Mouse (Mus musculus) thymus, postnatal 4 days (tissue): ENCODE data around the gene Tulp2.

Experiments
- DNase-seq: peaks from one replicate; pipeline ENCODE4 v3.0.0; 2021

The Tulp2 gene

DNA sequence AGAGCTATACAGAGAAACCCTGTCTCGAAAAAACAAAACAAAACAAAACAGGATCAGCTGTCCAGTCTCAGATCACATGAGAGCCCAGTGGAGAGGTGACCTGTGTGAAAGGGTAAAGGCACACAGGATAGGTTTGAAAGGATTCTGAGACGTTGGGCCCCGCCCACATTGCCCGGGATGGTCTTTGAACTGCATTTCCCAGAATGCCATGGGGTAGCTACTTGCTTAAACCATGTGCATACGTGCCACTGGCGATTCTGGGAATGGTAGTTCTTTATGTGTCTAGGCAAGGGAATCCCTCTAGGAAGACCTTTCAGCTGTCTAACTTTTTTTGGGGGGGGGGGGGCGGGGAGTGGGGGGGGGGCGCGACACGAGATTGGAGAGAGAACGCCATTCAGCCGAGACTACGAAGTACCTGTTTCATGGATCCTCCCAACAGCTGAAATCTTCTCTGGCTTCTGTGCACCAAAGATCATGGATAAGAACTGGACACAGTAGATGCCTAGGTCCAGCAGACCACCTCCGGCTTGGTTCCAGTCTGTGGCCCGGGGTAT lies at the start of gene Tulp2:
TSS of gene Tulp2 (plus strand) at position 504 of the 554 bp plus-strand sequence.
- DNase-seq: peak; percentile 82

DNA sequence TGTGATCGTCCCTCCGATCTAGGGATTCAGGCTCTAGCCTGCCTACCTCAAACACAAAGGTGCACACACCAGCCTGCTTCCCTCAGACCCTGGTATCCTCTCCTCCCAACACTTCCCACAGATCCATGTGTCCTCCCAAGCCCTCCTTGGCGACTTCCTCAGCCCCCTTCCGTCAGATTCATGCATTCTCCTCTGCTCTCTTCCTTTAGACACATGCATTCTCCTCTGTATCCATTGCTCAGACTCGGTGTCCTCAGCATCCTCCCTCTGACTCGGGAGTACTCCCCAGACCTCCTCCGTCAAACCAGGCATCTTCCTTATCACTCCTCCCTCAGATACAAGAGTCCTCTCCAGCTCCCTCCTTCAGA lies 47.9 kb upstream of the Tulp2 start:
- no peak for DNase-seq

DNA sequence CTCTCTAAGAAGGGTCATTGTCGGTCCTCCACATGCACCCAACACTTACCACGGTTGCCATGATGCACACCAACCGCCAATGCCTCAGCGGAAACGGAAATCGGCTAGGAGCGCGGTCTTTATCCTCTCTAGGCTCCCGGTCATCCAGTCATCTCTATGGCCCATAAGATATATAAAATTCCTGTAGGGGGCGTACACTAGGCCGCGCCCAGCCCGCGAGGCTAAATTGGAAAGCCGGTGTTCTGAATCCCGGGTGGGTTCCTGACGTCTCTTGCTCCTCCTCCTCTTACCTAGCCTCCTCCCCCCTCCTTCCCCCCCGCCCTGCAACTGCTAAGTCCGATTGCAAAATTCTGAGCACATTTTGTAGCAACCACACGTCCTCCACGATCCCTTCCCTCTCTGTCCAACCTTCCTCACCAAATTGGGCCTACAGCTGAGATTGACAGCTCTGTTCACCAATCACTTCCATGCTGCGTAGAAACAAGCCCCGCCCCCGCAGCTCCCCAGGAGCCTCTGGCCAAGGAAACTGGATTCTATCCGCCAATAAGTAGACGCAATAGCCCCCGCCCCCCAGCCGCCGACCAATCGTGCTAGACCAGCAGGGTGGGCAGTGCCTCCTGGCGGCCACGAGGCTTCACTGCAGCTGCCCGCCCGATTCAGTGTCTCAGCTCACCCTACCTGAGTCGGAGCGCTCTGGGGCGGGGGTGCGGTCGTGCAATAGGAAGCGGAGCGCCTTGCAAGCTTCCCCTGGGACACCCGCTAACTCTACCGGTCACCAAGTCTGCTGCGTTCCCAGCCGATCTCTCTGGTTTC lies 47.3 kb upstream of the Tulp2 start, which contains the start of gene Gys1:
TSS of gene Gys1 (plus strand) at position 642 of the 813 bp plus-strand sequence.
- DNase-seq: peak; percentile 100

DNA sequence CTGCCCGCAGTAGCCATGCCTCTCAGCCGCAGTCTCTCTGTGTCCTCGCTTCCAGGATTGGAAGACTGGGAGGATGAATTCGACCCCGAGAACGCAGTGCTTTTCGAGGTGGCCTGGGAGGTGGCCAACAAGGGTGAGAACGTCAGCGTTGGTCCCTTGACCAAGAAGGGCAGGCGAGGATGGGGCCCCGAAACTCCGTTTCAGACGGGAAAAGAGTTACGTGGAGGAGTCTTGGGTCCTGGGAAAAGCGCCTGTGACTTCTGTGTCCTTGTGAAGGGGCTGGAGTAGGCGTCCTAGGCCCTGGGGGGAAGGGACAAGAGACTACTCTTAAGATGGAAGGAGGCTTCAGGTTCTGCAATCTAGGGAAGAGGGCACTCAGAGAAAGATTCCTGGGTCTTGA lies 46.6 kb upstream of the Tulp2 start:
- DNase-seq: no peak

DNA sequence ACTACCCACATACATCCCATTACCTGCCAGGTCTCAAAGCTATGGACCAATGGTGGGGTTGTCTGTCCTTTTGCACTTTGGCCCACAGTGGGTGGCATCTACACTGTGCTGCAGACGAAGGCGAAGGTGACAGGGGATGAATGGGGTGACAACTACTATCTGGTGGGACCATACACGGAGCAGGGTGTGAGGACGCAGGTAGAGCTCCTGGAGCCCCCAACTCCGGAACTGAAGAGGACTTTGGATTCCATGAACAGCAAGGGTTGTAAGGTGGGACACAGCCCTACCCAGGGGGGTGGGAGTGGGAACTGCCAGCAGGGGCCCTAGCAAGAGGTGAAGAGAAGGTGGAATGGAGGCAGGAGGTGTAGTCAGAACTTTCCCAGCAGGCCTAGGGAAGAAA lies 45.2 kb upstream of the Tulp2 start:
- DNase-seq: no peak

DNA sequence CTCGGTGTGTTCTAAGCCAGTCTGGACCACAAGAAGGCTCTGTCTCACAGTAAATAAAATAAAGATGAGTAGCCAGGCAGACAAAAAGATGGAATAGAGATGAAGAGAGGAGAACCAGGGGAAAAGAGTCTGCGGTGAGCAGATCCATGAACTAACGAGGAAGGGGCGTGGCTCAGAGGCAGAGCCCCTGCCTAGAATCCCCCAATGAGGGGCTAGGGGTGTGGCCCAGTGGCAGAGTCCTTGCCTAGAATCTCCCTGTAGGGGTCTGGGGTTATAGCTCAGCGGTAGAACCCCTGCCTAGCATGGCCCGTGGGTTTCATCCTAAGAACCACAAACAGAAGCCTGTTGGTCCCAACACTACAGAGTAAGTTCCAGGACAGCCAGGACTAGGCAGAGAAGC lies 44.6 kb upstream of the Tulp2 start:
- no peak for DNase-seq

DNA sequence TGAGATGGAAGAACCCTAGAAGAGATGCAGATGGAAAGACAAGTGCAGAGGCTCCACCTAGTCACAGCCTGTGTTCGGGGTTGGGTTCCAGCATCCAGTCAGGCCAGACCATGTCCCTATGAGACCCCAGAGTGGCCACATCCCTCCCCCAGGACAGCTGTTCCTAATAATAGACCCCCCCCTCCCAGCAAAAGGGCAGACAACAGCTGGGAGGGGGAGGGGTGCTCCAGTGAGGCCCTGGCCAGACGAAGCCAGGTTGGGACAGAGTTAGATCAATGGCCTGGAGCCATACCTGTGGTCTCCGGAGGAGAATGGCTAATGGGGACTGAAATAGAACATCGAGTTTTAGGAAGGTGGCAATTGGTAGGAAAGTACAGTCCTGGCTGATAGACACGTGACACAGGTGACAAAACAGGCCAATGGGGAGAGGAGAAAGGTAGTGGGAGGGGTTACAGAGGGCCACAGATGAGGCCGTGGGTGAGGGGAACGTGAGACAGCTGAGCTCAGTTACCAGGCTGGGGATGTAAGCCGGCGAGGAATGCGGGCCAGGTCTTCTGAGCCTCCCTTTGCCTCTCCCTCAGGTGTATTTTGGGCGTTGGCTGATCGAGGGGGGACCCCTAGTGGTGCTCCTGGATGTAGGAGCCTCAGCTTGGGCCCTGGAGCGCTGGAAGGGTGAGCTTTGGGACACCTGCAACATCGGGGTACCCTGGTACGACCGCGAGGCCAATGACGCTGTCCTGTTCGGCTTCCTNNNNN lies 44.0 kb upstream of the Tulp2 start, which contains the start of gene Ruvbl2:
TSS of gene Ruvbl2 (minus strand) at position 576 of the 756 bp plus-strand sequence.
- peak; percentile 55 for DNase-seq

DNA sequence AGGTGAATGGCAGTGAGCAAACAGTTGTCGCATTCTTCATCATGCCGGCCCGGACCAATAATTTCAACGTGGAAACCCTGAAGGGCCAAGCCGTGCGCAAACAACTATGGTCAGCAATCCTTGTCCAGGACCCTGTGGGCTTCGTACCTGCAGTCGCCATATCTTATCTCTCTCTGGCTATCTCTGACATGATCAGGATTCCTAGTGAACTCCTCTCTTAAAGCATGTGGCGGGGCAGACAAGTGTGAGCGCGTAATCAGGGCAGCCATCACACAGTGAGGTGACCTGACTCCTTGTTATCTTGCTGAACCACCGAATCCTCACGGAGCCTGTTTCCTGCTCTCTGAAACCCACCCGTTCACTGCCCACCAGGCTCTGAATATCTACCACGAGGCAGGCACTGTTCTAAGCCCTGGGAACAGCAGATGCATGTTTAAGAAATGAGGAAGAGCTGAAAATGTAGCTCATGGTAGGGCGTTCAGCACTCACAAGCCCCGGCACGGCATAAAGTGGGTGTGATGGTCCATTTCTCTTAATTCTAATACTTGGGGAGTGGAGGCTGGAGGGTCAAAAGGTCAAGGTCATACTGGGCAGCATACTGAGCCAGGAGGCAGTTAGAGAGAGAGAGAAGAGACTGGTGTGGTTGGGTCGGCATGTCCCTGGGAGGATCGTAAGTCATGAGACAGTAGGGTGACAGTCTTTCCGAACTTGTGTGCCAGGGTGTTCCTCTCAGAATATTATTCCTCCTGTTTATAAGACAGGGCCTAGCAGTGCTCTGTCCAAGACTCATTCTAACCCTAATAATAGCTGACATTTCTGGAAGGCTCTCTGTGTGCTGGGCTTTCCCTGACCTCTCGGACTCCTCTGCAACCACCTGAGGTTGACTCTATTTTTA lies 37.9 kb upstream of the Tulp2 start:
- no peak for DNase-seq

DNA sequence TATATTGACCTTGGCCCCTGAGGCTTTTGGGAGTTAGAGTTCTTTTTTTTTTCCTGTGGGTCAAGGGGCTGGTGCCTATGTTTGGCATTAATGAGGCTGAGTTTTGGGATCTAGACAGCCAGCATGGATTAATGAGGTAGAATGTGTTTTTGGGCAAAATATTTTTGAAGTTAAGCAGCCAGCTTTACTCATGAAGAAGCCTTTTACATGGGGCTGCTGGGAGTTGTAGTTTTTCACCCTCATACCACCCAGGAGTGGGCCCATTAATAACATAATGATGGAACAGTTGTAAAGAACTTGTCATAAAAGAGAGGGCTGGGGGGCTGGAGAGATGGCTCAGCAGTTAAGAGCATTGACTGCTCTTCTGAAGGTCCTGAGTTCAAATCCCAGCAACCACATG lies 35.1 kb upstream of the Tulp2 start:
- no peak for DNase-seq

DNA sequence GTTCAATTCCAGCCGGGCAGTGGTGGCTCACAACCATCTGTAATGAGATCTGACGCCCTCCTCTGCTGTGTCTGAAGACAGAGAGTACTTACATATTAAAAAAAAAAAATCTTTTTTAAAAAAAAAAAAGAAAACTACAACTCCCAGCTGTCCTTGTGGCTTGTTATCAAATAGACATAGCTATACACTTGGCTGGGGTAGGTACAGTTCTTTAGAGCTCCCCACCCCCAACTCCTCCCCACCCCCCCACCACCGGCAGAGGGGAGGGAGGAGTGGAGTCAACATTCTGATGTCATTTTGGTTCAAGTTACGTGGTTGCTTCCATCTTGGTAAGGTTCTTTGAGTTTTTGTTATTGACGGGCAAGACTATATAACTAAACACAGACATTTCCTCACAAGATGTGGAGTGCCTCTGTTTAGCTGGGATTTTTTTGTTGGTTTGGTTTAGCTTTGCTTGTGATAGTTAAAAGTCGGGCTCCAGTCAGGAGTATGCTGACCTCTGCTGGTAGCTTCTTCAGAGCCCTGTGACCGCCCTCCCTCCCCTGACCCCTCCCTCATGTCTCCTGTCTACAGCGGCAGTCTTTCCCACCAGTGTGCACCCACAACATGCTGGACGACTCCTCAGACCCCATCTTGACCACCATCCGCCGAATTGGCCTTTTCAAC lies 34.2 kb upstream of the Tulp2 start:
- peak; percentile 40 for DNase-seq

DNA sequence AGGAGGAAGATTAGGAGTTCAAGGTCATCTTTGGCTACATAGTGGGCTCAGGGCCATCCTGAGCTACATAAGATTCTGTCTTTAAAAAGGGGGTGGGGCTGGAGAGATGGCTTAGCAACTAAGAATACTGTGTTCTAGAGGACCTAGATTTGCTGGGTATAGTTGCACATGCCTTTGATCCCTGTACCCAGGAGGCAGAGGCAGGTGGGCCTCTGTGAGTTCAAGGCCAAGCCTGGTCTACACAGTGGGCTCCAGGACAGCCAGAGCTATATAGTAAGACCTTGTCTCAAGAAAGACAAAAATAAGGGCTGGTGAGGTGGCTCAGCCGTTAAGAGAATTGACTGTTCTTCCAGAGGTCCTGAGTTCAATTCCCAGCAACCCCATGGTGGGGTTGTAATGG lies 31.7 kb upstream of the Tulp2 start:
- DNase-seq: no peak

DNA sequence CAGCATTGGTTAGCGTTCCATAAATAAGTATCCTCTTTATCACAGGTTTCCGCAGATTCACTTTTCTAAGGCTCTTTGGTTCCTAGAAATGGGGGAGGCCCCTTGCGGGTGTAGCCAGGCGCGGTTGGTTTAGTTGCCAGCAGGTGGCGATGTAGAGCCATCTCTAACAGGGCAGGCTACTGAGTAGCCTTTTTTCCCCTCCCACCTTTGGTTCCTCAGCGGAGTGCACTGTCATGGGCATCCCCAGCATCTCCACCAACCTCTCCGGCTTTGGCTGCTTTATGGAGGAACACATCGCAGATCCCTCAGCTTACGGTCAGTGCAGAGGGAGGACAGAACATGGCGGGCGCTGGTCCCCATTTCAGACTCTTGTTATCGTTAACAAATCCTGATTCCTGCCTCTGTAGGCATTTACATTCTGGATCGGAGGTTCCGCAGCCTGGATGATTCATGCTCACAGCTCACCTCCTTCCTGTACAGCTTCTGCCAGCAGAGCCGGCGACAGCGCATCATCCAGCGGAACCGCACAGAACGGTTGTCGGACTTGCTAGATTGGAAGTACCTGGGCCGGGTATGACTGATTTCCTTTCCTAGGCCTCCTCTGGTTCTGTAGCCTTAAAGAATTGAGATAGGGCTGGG lies 30.2 kb upstream of the Tulp2 start:
- peak; percentile 93 for DNase-seq

DNA sequence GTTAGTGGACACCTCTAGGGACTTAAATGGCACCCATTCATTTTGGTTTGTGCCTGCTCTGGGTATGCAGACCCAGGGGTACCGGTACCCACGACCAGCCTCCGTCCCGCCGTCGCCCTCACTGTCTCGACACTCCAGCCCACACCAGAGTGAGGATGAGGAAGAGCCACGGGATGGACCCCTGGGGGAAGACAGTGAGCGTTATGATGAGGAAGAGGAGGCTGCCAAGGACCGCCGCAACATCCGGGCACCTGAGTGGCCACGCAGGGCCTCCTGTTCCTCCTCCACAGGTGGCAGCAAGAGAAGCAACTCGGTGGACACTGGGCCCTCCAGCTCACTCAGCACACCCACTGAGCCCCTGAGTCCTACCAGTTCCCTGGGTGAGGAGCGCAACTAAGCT lies 26.7 kb upstream of the Tulp2 start:
- DNase-seq: no peak

DNA sequence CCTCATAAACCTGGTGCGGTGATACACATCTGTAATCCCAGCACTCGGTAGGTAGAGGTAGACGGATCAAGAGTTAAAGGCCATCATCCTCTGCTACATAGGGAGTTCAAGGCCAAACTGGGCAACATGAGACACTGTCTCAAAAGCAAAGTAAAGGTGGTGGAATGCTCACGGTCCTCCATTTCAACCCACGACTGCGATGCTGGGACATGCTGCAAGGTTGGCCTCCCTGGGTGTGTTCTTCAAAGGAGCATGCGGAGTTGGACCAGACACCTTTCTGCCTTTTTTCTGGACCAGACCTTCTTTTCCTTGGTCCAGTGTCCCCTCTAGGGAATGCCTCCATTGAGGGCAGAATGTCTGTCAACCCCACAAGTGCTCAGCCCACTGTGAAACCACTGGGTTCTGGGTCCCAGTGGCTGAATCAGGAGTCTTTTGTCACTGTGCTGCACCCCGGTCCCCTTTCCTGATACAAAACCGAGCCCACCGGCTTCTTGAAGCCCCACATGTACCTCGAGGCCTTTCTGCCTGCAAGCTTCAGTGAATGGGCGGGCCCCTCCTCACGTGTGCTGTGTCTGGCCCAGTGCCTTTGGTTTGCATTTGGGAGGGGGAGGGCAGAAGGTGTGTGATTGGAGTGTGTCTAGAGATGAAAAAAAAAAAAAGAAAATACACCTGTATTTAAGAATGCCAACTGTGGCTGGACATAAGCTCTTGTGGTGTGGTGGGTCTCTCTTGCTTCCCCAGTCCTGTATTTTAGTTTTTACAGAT lies 25.6 kb upstream of the Tulp2 start:
- no peak for DNase-seq

DNA sequence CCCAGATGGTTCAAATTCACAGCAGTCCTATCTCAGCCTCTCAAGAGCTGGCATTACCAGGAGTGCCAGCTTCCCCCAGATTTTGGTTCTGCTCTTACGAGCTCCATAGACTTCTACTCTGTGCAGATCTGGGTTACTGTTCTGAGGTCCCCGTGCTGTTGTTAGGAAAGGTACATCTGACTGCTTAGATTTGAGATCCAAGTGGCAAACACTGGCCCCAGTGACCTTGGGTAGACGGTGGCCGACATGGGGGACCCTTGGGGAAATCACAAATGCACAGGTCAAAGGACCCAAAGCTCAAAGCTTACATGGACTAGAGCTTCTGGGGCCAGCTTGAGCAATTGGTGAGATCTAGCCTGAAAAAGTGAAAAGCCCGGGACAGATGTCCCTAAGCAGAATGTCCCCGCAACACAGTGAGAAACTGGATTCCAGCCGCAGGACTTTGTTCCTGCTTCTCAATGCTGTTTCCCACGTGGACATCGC lies 24.9 kb upstream of the Tulp2 start:
- no peak for DNase-seq

DNA sequence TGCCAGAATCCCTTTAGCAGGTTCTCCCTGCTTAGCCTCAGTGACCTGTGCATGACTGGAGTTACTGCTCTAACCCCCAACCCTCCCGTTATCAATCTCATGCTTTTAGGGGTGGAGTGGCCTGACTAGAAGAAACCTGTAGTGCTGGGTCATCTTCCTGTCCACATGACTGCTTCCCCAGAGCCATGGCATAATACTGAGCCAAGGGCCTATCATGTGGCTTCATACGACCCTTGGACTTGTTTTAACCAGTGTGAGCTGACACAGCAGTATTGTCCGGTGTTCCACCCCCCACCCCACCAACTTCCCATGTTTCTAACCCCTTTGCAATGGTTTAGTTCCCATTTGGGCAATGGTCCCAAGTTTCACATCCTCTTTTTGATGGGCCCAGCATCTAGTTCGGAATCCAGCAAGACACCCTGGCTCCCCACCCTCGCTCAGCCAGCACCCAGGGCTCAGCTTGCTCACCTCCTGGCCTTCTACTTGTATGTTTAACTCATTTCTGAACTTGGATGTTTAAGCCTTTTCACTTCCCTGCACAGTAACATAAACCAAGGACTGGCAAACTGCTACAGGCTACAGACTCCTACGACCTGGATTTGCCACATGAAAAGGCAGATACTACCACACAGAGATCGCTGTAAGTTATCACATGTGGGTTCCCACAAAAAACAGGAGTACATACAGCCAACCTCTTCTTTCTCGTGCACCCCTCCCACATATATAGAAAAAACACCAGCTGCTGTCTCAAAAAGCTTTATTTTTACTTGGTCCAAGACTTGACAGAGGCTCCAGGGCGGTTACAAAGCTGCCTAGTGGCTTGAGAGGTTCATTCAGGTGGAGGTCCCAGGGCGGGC lies 24.2 kb upstream of the Tulp2 start:
- no peak for DNase-seq

DNA sequence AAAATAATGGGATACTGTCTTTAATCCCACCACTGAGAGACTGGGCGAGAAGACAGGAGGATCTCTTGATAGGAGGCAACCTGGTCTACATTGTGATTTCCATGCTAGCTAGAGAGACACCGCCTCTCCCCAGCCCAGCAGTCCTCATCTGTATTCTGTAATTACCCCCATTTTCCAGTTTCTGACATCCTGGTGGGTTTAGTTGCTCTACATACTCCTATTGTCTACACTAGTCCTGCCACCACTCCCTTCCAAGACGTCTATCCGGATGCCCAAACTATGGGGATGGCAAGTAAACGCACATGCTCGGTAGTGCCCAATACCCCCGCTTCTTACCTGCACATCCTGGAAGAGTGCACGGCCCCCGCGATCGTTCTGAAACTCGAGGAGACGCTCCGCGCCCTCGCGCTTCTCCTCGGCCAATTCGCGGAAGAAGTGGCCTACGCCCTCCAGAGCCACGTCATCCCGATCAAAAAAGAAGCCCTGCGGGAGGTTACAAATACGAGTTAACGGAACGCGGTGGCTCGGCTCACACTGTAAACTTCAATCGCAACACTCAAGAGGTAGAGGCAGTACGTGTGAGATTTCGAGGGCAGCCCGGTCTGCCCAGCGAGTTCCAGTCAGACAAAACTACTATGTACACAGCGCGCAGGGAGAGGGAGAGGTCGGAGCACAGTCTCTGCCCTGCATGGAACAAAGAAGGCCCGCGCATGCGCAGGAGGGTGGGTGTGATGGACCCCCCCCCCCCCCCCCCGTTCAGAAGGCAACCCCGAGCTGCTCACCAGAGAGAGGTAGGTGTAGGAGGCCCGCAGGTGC lies 22.7 kb upstream of the Tulp2 start:
- peak; percentile 95 for DNase-seq

DNA sequence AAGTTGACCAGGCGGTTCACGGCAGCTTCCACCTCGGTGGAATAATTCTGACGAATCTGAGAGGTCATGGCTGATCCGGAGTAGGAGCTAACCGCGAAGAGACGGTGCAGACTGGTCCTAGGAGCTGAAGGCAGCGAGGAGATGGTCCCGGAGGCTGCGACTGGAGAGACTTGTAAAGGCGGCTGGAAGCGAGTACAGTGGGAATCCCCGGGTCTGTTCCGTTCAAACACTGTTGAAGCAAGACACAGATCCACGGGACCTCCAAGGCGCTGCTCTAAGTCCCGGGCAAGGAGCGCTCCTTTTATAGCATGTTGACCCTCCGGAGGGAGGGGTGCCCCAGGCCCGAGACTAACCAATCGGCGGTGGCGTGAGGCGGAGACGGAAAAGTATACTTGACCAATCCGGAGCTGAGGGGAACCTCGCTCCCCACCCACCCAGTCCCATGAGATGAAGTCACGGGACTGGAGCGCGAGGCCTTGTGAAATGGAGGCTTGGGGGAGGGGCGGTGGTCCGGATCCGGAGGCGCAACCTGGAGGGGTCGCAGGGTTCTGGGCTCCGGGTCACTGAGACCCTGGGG lies 22.0 kb upstream of the Tulp2 start, which contains the start of gene Ftl1:
TSS of gene Ftl1 (minus strand) at position 321 of the 577 bp plus-strand sequence.
- peak; percentile 92 for DNase-seq
